ENCODE assay signal across 26 mouse cellular contexts in the genomic region with DNA sequence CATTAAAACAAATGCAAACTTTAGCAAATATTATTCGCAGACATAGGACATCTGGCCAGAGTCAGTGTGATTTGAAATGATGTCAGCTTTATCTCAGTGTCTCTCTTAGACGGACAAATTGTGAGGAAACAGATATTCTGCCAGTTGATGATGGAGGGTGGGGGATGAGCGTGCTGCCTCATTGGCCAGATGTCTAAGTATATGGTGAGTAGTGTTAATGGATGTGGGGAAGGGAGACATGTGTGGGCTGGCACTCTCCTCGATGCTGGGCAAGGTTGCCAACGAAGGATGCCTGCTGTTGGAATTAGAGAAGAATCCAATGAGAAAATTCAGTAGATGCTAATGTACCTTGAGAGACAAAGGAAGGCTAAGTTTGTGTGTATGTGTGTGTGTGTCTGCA. TPM values are rescaled to one million over a fixed set of nuclear protein-coding genes. Genes with fewer than 3 reads are reported as not detected.
DNase-seq lines count a peak whose midpoint lies in the region; ATAC-seq lines count a peak whose summit lies in the region.
"Had no signal": no experiment of that assay in that cellular context is flagged by ENCODE, and none has a peak within 500 bp of the region (broad histone marks: within the 10 kb centered on the region; RNA-seq: fewer than 3 reads in every experiment).

No protein-coding gene starts in this region.

- H3K9ac ChIP-seq in lung, embryonic 15.5 days: no peak overlapping the region
- H3K9ac ChIP-seq: hindbrain, embryonic 15.5 days; intestine, embryonic 15.5 days; limb, embryonic 15.5 days; liver, embryonic 14.5 days; midbrain, embryonic 12.5 days; neural tube, embryonic 15.5 days had no signal

- 45% methylated on average over 5 of the region's 5 CpGs for WGBS in lung, embryonic 15.5 days

- H3K36me3 ChIP-seq in lung, embryonic 15.5 days: no peaks in the 10 kb centered on the region
- H3K36me3 ChIP-seq: G1E; hindbrain, embryonic 15.5 days; intestine, embryonic 15.5 days; limb, embryonic 15.5 days; midbrain, embryonic 12.5 days; neural tube, embryonic 15.5 days had no signal

- no peak overlapping the region for H3K4me3 ChIP-seq in lung, embryonic 15.5 days
- H3K4me3 ChIP-seq: hindbrain, embryonic 15.5 days; intestine, embryonic 15.5 days; left cerebral cortex, adult 2 months; limb, embryonic 15.5 days; midbrain, embryonic 12.5 days; neural tube, embryonic 15.5 days had no signal

- H3K9me3 ChIP-seq in lung, embryonic 15.5 days: no peaks in the 10 kb centered on the region
- H3K9me3 ChIP-seq: hindbrain, embryonic 15.5 days; intestine, embryonic 15.5 days; limb, embryonic 15.5 days; midbrain, embryonic 12.5 days; neural tube, embryonic 15.5 days had no signal

- H3K27me3 ChIP-seq in lung, embryonic 15.5 days: no peaks in the 10 kb centered on the region
- H3K27me3 ChIP-seq: hindbrain, embryonic 15.5 days; intestine, embryonic 15.5 days; limb, embryonic 15.5 days; midbrain, embryonic 12.5 days; neural tube, embryonic 15.5 days; Patski had no signal

- peaks cover 14% of the 10 kb centered on the region for H3K4me1 ChIP-seq in lung, embryonic 15.5 days
- H3K4me1 ChIP-seq: intestine, embryonic 15.5 days; limb, embryonic 15.5 days had no signal

- peak; percentile 37 to 45 for DNase-seq in cerebellum, postnatal 10 days
- no peak for DNase-seq in cerebellum, postnatal 4 days (ENCODE audit: low spot score in 2 of 2)
- DNase-seq in layer of hippocampus, adult 11-12 months (ENCODE audit: low spot score): peak; percentile 32
- no peak for DNase-seq in layer of hippocampus, postnatal 25 days (ENCODE audit: extremely low spot score in 1 of 2, low spot score in 1 of 2)
- no peak for DNase-seq in lung, postnatal 4 days
- DNase-seq in layer of hippocampus, adult 9-11 months: peak; percentile 48
- DNase-seq: adrenal gland, postnatal 36 days; B cell, adult 2 months; heart, postnatal 4 days; kidney, adult 9 months; kidney, postnatal 14 days; lung, postnatal 14 days; right cerebral cortex, adult 18-20 months; spleen, adult 18-20 months had no signal

- no peak overlapping the region for H3K27ac ChIP-seq in lung, embryonic 15.5 days
- H3K27ac ChIP-seq: intestine, embryonic 15.5 days; left cerebral cortex, adult 2 months; limb, embryonic 15.5 days; liver, embryonic 14.5 days; midbrain, embryonic 12.5 days had no signal

- H3K4me2 ChIP-seq in lung, embryonic 15.5 days: no peak overlapping the region
- H3K4me2 ChIP-seq: hindbrain, embryonic 15.5 days; intestine, embryonic 15.5 days; limb, embryonic 15.5 days; midbrain, embryonic 12.5 days; neural tube, embryonic 15.5 days had no signal

- ATAC-seq in lung, embryonic 15.5 days (ENCODE audit: borderline replicate concordance, extremely low read depth, low FRiP score, low TSS enrichment): peak; percentile 70; the same call in 1 of the 2 replicates
- ATAC-seq: intestine, embryonic 15.5 days; Patski had no signal

RNA-seq across cellular contexts. Expression of a gene that starts 25.6 kb away (rescaled TPM):
- 100 to 1,000 TPM; 381 to 430 TPM for total RNA-seq in layer of hippocampus, postnatal 25 days (2021)
- polyA plus RNA-seq in lung, embryonic 15.5 days (2015; fragmentation: Nextera tagmentation; extraction: Ambion mirVana): 1.8 and 2.2 TPM in 2 replicates
- total RNA-seq: CH12.LX; G1E; megakaryocyte, adult 5-6 weeks had no signal
- polyA plus RNA-seq: G1E, Patski had no signal

Comparison
In these comparisons a context has a peak if more than half of its experiments do, and no peak if none do; other contexts are left out.
1. DNase-seq: peak in cerebellum, postnatal 10 days (2 of 2), layer of hippocampus, adult 11-12 months (single experiment) and layer of hippocampus, adult 9-11 months (single experiment); none in cerebellum, postnatal 4 days (0 of 2), layer of hippocampus, postnatal 25 days (0 of 2) and lung, postnatal 4 days (0 of 2).